Mouse (Mus musculus): ENCODE data around the gene Cacnb3.
A peak's percentile ranks its signal among the peaks of the same experiment; 100 is the strongest.

The Cacnb3 gene

GRCm38 (mm10) chr15:98677977-98678376 is 47.3 kb downstream of the Cacnb3 start:
- DNase-seq = peak; percentile 86

GRCm38 (mm10) chr15:98680660-98681059 is 50.0 kb downstream of the Cacnb3 start:
- DNase-seq = no peak

- DNase-seq = no peak
Observed at GRCm38 (mm10) chr15:98681633-98682032, 51.0 kb downstream of the Cacnb3 start.

GRCm38 (mm10) chr15:98683177-98683576 is 52.5 kb downstream of the Cacnb3 start:
- no peak for DNase-seq

- DNase-seq = no peak
Observed at GRCm38 (mm10) chr15:98683746-98684145, 53.1 kb downstream of the Cacnb3 start.

- no peak for DNase-seq
Observed at GRCm38 (mm10) chr15:98685926-98686325, 55.3 kb downstream of the Cacnb3 start.

GRCm38 (mm10) chr15:98689682-98690081 is 59.0 kb downstream of the Cacnb3 start:
- no peak for DNase-seq

- no peak for DNase-seq
Observed at GRCm38 (mm10) chr15:98691486-98692147, 61.0 kb downstream of the Cacnb3 start.

- DNase-seq = peak; percentile 98
Observed at GRCm38 (mm10) chr15:98692171-98692715, 61.6 kb downstream of the Cacnb3 start.

Measured in heart, adult 11 months (tissue).